Mouse (Mus musculus): Measurements from ENCODE around the gene Hand2. TPM values are rescaled to one million over a fixed set of nuclear protein-coding genes. Genes with fewer than 3 reads are reported as not detected.

Hand2 gene
- polyA plus RNA-seq (2015; fragmentation: Nextera tagmentation; extraction: Ambion mirVana): 0.35 and 0.84 TPM in 2 replicates

- no peak within 1 kb of the TSS for H3K27ac ChIP-seq
Measured at GRCm38 (mm10) chr8:57320851-57321743, at the start of gene Hand2. TSS of gene Hand2 (plus strand) at chr8:57320983.

GRCm38 (mm10) chr8:57273055-57273454 is 47.7 kb upstream of the Hand2 start:
- Histone ChIP-seq H3K9me3 (no peaks in the 10 kb centered on the region), H3K27ac (no peak overlapping the region), H3K27me3 (no peaks in the 10 kb centered on the region), H3K9ac (no peak overlapping the region), H3K4me1 (no peaks in the 10 kb centered on the region), H3K36me3 (no peaks in the 10 kb centered on the region), H3K4me3 (no peak overlapping the region), H3K4me2 (no peak overlapping the region)
- WGBS: 62% methylated on average over 3 of the region's 3 CpGs
- no peak for ATAC-seq (ENCODE audit: borderline replicate concordance, extremely low read depth, low FRiP score, low TSS enrichment)

More at GRCm38 (mm10) chr8:57320851-57321743, at the start of gene Hand2:
- H3K27me3 ChIP-seq: peaks cover 99% of the 10 kb centered on the region
- ATAC-seq (ENCODE audit: borderline replicate concordance, extremely low read depth, low FRiP score, low TSS enrichment): peak; percentile 66; the same call in 1 of the 2 replicates
- peaks cover 18% of the 10 kb centered on the region for H3K4me1 ChIP-seq
- peak within 1 kb of the TSS; percentile 60 for H3K4me2 ChIP-seq
- 0 out of 2 replicates have a peak within 1 kb of the TSS, but pooled peaks have one; percentile 4 for H3K9ac ChIP-seq
- no peaks in the 10 kb centered on the region for H3K36me3 ChIP-seq
- H3K4me3 ChIP-seq: peak within 1 kb of the TSS; percentile 39
- H3K9me3 ChIP-seq: no peaks in the 10 kb centered on the region
- WGBS: under 1% methylated on average over 70 of the region's 83 CpGs

- 76% methylated on average over 4 of the region's 4 CpGs for WGBS
- Histone ChIP-seq H3K9me3 (no peaks in the 10 kb centered on the region), H3K9ac (no peak overlapping the region), H3K27me3 (no peaks in the 10 kb centered on the region; the same call in 1 of the 2 replicates), H3K4me1 (no peaks in the 10 kb centered on the region), H3K4me3 (no peak overlapping the region), H3K27ac (no peak overlapping the region), H3K36me3 (no peaks in the 10 kb centered on the region), H3K4me2 (no peak overlapping the region)
- no peak for ATAC-seq (ENCODE audit: borderline replicate concordance, extremely low read depth, low FRiP score, low TSS enrichment)
Measured at GRCm38 (mm10) chr8:57293441-57293840, 27.3 kb upstream of the Hand2 start.

DNA sequence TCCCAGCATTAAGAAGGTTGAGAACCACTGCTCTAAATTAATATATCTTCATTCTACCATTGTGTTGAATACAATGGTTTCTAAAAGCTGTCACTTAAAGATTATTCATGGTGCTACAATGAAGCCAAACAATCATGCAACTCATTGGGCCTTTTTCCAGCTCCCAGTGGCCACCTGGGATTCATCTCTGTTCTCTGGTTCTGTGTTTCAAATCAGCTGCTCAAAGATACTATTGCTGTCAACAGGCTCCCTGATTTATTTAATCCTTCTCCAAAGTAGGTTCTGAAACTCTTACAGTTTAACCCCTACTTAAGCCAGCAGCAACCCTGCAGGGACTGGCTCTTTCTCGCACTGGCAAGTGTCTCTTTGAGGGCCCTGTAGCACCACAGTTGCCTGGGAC is 17.3 kb upstream of the Hand2 start:
- Histone ChIP-seq H3K4me1 (no peaks in the 10 kb centered on the region), H3K27ac (no peak overlapping the region), H3K4me3 (no peak overlapping the region), H3K4me2 (no peak overlapping the region), H3K36me3 (no peaks in the 10 kb centered on the region), H3K9ac (no peak overlapping the region), H3K27me3 (peaks cover 19% of the 10 kb centered on the region), H3K9me3 (no peaks in the 10 kb centered on the region)
- ATAC-seq (ENCODE audit: borderline replicate concordance, extremely low read depth, low FRiP score, low TSS enrichment): no peak
- 72% methylated on average over 1 of the region's 1 CpGs for WGBS

DNA sequence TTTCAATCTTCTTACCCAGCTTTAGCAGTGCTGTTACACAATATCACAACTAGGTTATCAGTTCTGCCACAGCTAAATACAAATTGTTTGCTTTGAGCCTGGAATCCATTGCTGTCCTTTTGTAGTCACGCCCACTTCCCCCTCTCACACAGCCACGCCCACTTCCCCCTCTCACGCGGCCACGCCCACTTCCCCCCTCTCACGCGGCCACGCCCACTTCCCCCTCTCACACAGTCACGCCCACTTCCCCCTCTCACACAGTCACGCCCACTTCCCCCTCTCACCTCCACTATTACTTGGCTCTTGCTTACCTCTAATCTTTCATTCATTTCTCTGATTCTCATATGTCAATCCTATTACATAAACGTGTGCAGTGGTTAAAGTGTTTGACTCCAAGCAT is 15.8 kb upstream of the Hand2 start:
- no peak for ATAC-seq (ENCODE audit: borderline replicate concordance, extremely low read depth, low FRiP score, low TSS enrichment)
- H3K9me3 ChIP-seq: no peaks in the 10 kb centered on the region
- no peak overlapping the region for H3K27ac ChIP-seq
- no peak overlapping the region for H3K9ac ChIP-seq
- no peak overlapping the region for H3K4me3 ChIP-seq
- H3K4me1 ChIP-seq: no peaks in the 10 kb centered on the region
- no peaks in the 10 kb centered on the region for H3K36me3 ChIP-seq
- peaks cover 29% of the 10 kb centered on the region for H3K27me3 ChIP-seq
- H3K4me2 ChIP-seq: no peak overlapping the region
- WGBS: 36% methylated on average over 11 of the region's 11 CpGs

DNA sequence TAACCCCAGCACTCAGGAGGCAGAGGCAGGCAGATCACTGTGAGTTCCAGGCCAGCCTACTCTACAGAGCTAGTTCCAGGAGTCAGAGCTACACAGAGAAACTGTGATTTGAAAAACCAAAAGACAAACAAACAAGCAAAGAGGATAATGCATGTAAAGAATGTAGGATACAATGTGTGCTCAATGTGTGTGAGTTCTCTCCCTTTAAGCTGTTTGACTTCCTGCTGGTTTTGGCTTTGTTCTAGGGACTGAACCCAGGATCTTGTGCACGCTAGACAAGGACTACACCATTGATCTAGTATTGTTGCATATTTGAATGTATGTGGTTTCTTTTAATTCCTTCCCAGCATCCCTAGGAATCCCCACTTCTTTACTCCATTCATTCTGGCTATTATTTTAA is 14.3 kb upstream of the Hand2 start:
- no peak overlapping the region for H3K27ac ChIP-seq
- H3K9ac ChIP-seq: no peak overlapping the region
- H3K4me2 ChIP-seq: no peak overlapping the region
- H3K36me3 ChIP-seq: no peaks in the 10 kb centered on the region
- peaks cover 40% of the 10 kb centered on the region for H3K27me3 ChIP-seq
- no peak overlapping the region for H3K4me3 ChIP-seq
- 63% methylated on average over 1 of the region's 1 CpGs for WGBS
- H3K9me3 ChIP-seq: no peaks in the 10 kb centered on the region
- ATAC-seq (ENCODE audit: borderline replicate concordance, extremely low read depth, low FRiP score, low TSS enrichment): no peak
- no peaks in the 10 kb centered on the region for H3K4me1 ChIP-seq

DNA sequence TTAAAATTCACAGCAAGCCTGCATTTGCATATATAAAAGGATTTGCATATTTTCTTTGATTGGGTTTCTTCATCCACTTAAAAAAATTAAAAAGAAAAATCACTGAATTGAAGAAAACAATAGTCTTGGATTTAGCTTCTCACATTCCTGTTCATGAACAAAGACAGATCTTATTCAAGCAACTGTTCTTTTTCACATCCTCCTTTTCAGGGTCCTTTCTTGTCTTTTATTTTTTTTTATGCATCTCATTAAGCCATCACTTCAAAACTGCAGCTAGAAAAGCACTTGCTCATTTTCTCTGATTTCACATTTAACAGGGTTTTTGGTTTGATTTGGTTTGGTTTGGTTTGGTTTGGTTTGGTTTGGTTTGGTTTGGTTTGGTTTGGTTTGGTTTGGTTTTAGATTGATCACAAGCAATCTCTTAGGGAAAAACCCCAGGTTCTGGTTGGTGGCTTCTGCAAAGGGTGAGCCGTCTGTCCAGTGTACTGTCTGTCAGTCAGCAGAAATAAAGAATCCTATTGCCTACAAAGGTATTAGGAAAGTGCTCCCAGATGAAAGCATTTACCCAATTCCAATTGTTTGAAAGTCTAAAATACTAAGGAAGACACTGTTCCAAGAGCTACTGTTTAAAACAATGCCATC is 10.8 kb upstream of the Hand2 start:
- Histone ChIP-seq H3K4me3 (no peak overlapping the region), H3K4me1 (peaks cover 10% of the 10 kb centered on the region; the same call in 1 of the 2 replicates), H3K36me3 (no peaks in the 10 kb centered on the region), H3K9ac (no peak overlapping the region), H3K27ac (no peak overlapping the region), H3K4me2 (no peak overlapping the region), H3K27me3 (peaks cover 73% of the 10 kb centered on the region), H3K9me3 (no peaks in the 10 kb centered on the region)
- WGBS: 30% methylated on average over 1 of the region's 1 CpGs
- ATAC-seq (ENCODE audit: borderline replicate concordance, extremely low read depth, low FRiP score, low TSS enrichment): no peak

- H3K4me1 ChIP-seq: peaks cover 10% of the 10 kb centered on the region; the same call in 1 of the 2 replicates
- no peak overlapping the region for H3K27ac ChIP-seq
- peak overlapping the region; percentile 9; the same call in 1 of the 2 replicates for H3K4me3 ChIP-seq
- no peak; the same call in 1 of the 2 replicates for ATAC-seq (ENCODE audit: borderline replicate concordance, extremely low read depth, low FRiP score, low TSS enrichment)
- no peak overlapping the region for H3K9ac ChIP-seq
- WGBS: under 1% methylated on average over 30 of the region's 30 CpGs
- H3K9me3 ChIP-seq: no peaks in the 10 kb centered on the region
- peak overlapping the region; percentile 41 for H3K4me2 ChIP-seq
- peaks cover 88% of the 10 kb centered on the region for H3K27me3 ChIP-seq
- H3K36me3 ChIP-seq: no peaks in the 10 kb centered on the region
Measured at GRCm38 (mm10) chr8:57312031-57312981, 8.5 kb upstream of the Hand2 start.

- 9% methylated on average over 10 of the region's 10 CpGs for WGBS
- Histone ChIP-seq H3K36me3 (no peaks in the 10 kb centered on the region), H3K4me1 (peaks cover 10% of the 10 kb centered on the region; the same call in 1 of the 2 replicates), H3K4me2 (no peak overlapping the region), H3K27me3 (peaks cover 89% of the 10 kb centered on the region), H3K27ac (no peak overlapping the region), H3K4me3 (no peak overlapping the region), H3K9me3 (no peaks in the 10 kb centered on the region), H3K9ac (no peak overlapping the region)
- no peak for ATAC-seq (ENCODE audit: borderline replicate concordance, extremely low read depth, low FRiP score, low TSS enrichment)
Measured at GRCm38 (mm10) chr8:57313583-57313982, 7.2 kb upstream of the Hand2 start.

DNA sequence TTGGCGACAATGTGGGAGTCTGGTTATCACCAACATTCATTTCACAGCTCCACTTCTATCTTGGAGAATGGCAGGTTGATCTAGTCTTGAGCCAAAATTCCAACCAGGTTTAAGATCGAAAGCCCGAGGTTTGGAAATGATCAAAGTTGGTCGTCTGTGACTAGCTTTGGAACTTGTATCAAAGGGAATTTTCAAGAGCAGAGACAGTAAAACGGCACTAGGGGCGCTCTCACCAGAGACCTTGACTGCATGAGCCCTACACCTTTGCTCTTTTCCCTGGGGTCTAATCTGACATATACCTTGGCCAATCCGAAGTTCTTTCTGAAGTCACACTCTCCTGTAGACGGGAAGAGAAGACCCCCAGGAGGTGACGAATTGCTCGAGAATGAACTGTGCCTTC is 6.6 kb upstream of the Hand2 start:
- Histone ChIP-seq H3K27ac (no peak overlapping the region), H3K27me3 (peaks cover 89% of the 10 kb centered on the region), H3K4me2 (no peak overlapping the region), H3K4me3 (no peak overlapping the region), H3K36me3 (no peaks in the 10 kb centered on the region), H3K9me3 (no peaks in the 10 kb centered on the region), H3K9ac (no peak overlapping the region), H3K4me1 (peaks cover 10% of the 10 kb centered on the region; the same call in 1 of the 2 replicates)
- WGBS: 1% methylated on average over 10 of the region's 10 CpGs
- no peak for ATAC-seq (ENCODE audit: borderline replicate concordance, extremely low read depth, low FRiP score, low TSS enrichment)

- no peak overlapping the region for H3K27ac ChIP-seq
Measured at GRCm38 (mm10) chr8:57315471-57315870, 5.3 kb upstream of the Hand2 start.

More at GRCm38 (mm10) chr8:57315471-57315870, 5.3 kb upstream of the Hand2 start:
- ATAC-seq (ENCODE audit: borderline replicate concordance, extremely low read depth, low FRiP score, low TSS enrichment): no peak
- Histone ChIP-seq H3K4me2 (no peak overlapping the region), H3K36me3 (no peaks in the 10 kb centered on the region), H3K9me3 (no peaks in the 10 kb centered on the region), H3K9ac (no peak overlapping the region), H3K4me1 (peaks cover 10% of the 10 kb centered on the region; the same call in 1 of the 2 replicates), H3K27me3 (peaks cover 95% of the 10 kb centered on the region), H3K4me3 (no peak overlapping the region)
- WGBS: 10% methylated on average over 3 of the region's 3 CpGs
